Mouse (Mus musculus): ENCODE results near the gene Clcc1.

DNA sequence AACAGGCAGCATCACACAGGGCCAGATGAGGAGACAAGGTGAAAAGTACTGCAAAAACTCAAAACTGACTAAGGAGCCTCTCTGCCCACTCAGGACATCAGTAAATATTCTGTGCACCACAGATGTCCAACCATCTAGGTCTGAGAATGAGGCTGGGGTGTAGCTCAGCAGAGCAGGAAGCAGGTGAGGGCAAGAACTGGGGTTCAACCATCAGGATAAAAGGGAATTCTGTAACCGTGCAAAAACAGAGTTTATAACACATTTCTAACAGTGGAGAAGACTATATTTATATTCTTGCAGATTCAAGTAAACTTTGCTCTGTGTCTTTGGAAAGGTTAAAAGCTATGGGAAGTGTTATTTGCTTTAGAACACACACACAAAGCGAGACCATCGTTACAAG is 66.0 kb downstream of the Clcc1 start:
- TF ChIP-seq CTCF (IDR thresholded peaks at IDR 0.05; ENCODE audit: low read depth, low read length) (no peak), TAL1 (conservative IDR thresholded peaks at IDR 0.05; ENCODE audit: low read depth, low read length) (no peak), GATA1 (IDR thresholded peaks at IDR 0.05; ENCODE audit: borderline replicate concordance, low read length) (no peak)
